In the genomic region with DNA sequence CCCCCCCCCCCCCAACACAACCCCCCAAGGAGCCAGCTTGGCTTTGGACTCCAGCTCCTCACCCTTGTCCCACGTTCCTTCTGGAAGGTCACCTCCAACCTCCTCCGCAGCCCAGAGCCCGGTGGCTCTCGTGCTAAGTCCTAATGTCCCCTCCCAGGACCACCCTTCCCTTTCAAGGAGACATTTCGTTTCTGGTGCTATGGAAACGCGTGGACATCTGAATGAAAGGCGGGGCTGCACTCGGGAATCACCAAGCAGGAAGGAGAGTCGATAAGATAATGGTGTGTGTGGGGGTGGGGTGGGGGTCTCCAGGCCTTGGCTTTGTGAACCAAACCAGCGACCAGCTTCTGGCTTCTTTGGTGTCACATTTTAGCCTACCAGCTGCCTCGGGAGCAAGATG, we compare ENCODE assay signal across 10 mouse cellular contexts. TPM values are rescaled to one million over a fixed set of nuclear protein-coding genes. Genes with fewer than 3 reads are reported as not detected.
DNase-seq lines count a peak whose midpoint lies in the region; ATAC-seq lines count a peak whose summit lies in the region.
"Had no signal": no experiment of that assay in that cellular context is flagged by ENCODE, and none has a peak within 500 bp of the region (broad histone marks: within the 10 kb centered on the region; RNA-seq: fewer than 3 reads in every experiment).

No protein-coding gene starts in this region.

- H3K9me3 ChIP-seq in kidney, embryonic 14.5 days (ENCODE audit: control insufficient read depth, low read length), result no peaks in the 10 kb centered on the region
- H3K9me3 ChIP-seq in embryonic facial prominence, embryonic 12.5 days, result no peaks in the 10 kb centered on the region
- no peaks in the 10 kb centered on the region for H3K9me3 ChIP-seq in intestine, embryonic 15.5 days
- H3K9me3 ChIP-seq in neural tube, embryonic 11.5 days (ENCODE audit: control insufficient read depth, low read length), result no peaks in the 10 kb centered on the region

- H3K9ac ChIP-seq in kidney, embryonic 14.5 days (ENCODE audit: low read depth, low read length), result peak overlapping the region; percentile 15; the same call in 1 of the 2 replicates
- peak overlapping the region; percentile 17; the same call in 1 of the 2 replicates for H3K9ac ChIP-seq in embryonic facial prominence, embryonic 12.5 days
- no peak overlapping the region for H3K9ac ChIP-seq in intestine, embryonic 15.5 days
- H3K9ac ChIP-seq in neural tube, embryonic 11.5 days (ENCODE audit: low read length), result peak overlapping the region; percentile 53

- H3K27ac ChIP-seq in kidney, embryonic 14.5 days (ENCODE audit: low read depth, low read length), result no peak overlapping the region
- peak overlapping the region; percentile 71 for H3K27ac ChIP-seq in embryonic facial prominence, embryonic 12.5 days
- H3K27ac ChIP-seq in intestine, embryonic 15.5 days, result no peak overlapping the region
- peak overlapping the region; percentile 88 for H3K27ac ChIP-seq in neural tube, embryonic 11.5 days (ENCODE audit: low read depth, low read length)

- WGBS in kidney, embryonic 14.5 days, result 0% methylated on average over 12 of the region's 12 CpGs
- WGBS in embryonic facial prominence, embryonic 12.5 days, result 0% methylated on average over 12 of the region's 12 CpGs
- WGBS in intestine, embryonic 15.5 days, result under 1% methylated on average over 12 of the region's 12 CpGs
- WGBS in neural tube, embryonic 11.5 days, result 0% methylated on average over 12 of the region's 12 CpGs

- no peak; the same call in 1 of the 2 replicates for ATAC-seq in kidney, embryonic 14.5 days (ENCODE audit: low FRiP score, low TSS enrichment)
- ATAC-seq in embryonic facial prominence, embryonic 12.5 days (ENCODE audit: insufficient number of reproducible peaks, insufficient read depth, low FRiP score, low TSS enrichment), result no peak
- no peak for ATAC-seq in intestine, embryonic 15.5 days
- ATAC-seq in neural tube, embryonic 11.5 days (ENCODE audit: insufficient read depth, low FRiP score, low TSS enrichment), result peak; percentile 75

- peak overlapping the region; percentile 48 for H3K4me2 ChIP-seq in kidney, embryonic 14.5 days (replicated peaks; ENCODE audit: low read depth, low read length)
- H3K4me2 ChIP-seq in embryonic facial prominence, embryonic 12.5 days (replicated peaks), result peak overlapping the region; percentile 59
- H3K4me2 ChIP-seq in intestine, embryonic 15.5 days (replicated peaks), result peak overlapping the region; percentile 60
- H3K4me2 ChIP-seq in neural tube, embryonic 11.5 days (ENCODE audit: low read depth), result peak overlapping the region; percentile 55

- H3K27me3 ChIP-seq in kidney, embryonic 14.5 days (ENCODE audit: control insufficient read depth, insufficient read depth, low read length), result peaks cover 4% of the 10 kb centered on the region
- no peaks in the 10 kb centered on the region for H3K27me3 ChIP-seq in embryonic facial prominence, embryonic 12.5 days
- no peaks in the 10 kb centered on the region for H3K27me3 ChIP-seq in intestine, embryonic 15.5 days (replicated peaks)
- H3K27me3 ChIP-seq in neural tube, embryonic 11.5 days (ENCODE audit: control insufficient read depth, insufficient read depth, low read length), result no peaks in the 10 kb centered on the region
- H3K27me3 ChIP-seq: CH12.LX had no signal

- peaks cover 16% of the 10 kb centered on the region for H3K4me1 ChIP-seq in kidney, embryonic 14.5 days (ENCODE audit: control insufficient read depth, insufficient read depth, low read length)
- peaks cover 19% of the 10 kb centered on the region for H3K4me1 ChIP-seq in embryonic facial prominence, embryonic 12.5 days
- peaks cover 12% of the 10 kb centered on the region for H3K4me1 ChIP-seq in intestine, embryonic 15.5 days (replicated peaks)
- H3K4me1 ChIP-seq in neural tube, embryonic 11.5 days (ENCODE audit: control insufficient read depth, insufficient read depth, low read length), result peaks cover 26% of the 10 kb centered on the region

- no peak for DNase-seq in kidney, adult 11 months
- DNase-seq in neural tube, embryonic 11.5 days (ENCODE audit: low spot score), result peak; percentile 84
- no peak for DNase-seq in thymus, postnatal 25 days
- DNase-seq in thymus, postnatal 36 days, result no peak
- no peak for DNase-seq in adrenal gland, postnatal 25 days

- peak overlapping the region; percentile 24 for H3K4me3 ChIP-seq in kidney, embryonic 14.5 days (ENCODE audit: low read length)
- H3K4me3 ChIP-seq in embryonic facial prominence, embryonic 12.5 days, result peak overlapping the region; percentile 29
- H3K4me3 ChIP-seq in intestine, embryonic 15.5 days (replicated peaks), result peak overlapping the region; percentile 16
- H3K4me3 ChIP-seq in neural tube, embryonic 11.5 days (ENCODE audit: low read depth, low read length), result peak overlapping the region; percentile 23

- no peaks in the 10 kb centered on the region for H3K36me3 ChIP-seq in kidney, embryonic 14.5 days (ENCODE audit: control insufficient read depth, insufficient read depth, low read length)
- H3K36me3 ChIP-seq in embryonic facial prominence, embryonic 12.5 days, result no peaks in the 10 kb centered on the region
- no peaks in the 10 kb centered on the region for H3K36me3 ChIP-seq in intestine, embryonic 15.5 days
- no peaks in the 10 kb centered on the region for H3K36me3 ChIP-seq in neural tube, embryonic 11.5 days (ENCODE audit: control insufficient read depth, insufficient read depth, low read length)

RNA-seq across cellular contexts. Expression of a gene that starts 27.9 kb away (rescaled TPM):
- polyA plus RNA-seq in kidney, embryonic 14.5 days (2014; fragmentation: Nextera tagmentation; extraction: Ambion mirVana), result not detected in 2 replicates
- not detected in 2 replicates for polyA plus RNA-seq in embryonic facial prominence, embryonic 12.5 days (2016; fragmentation: Nextera tagmentation; extraction: Ambion mirVana)
- not detected in 2 replicates for polyA plus RNA-seq in intestine, embryonic 15.5 days (2015; fragmentation: Nextera tagmentation; extraction: Ambion mirVana)
- not detected in 2 replicates for polyA plus RNA-seq in neural tube, embryonic 11.5 days (2014; fragmentation: Nextera tagmentation; extraction: Ambion mirVana)
- not detected in 2 replicates for total RNA-seq in adrenal gland, postnatal 25 days (2021)
- total RNA-seq: CH12.LX had no signal
- polyA plus RNA-seq: gonadal fat pad, adult 2 months had no signal

Comparison
In these comparisons a context has a peak if more than half of its experiments do, and no peak if none do; other contexts are left out.
1. H3K27ac ChIP-seq: peak in embryonic facial prominence, embryonic 12.5 days (single experiment) and neural tube, embryonic 11.5 days (single experiment); none in kidney, embryonic 14.5 days (single experiment) and intestine, embryonic 15.5 days (single experiment).
2. Peak in every context shown above with its lines, with median percentiles within 50 percentile points of each other: H3K4me2 ChIP-seq and H3K4me3 ChIP-seq.